Mouse (Mus musculus) hematopoietic stem cell, adult 5-6 weeks (primary cell): Measurements from ENCODE around the gene Atp2b4. TPM values are rescaled to one million over a fixed set of nuclear protein-coding genes. Genes with fewer than 3 reads are reported as not detected.

ENCODE experiments used
- total RNA-seq: library from RNA; stranded (forward); fragments of 172-1452, 232-1000 nt; gene quantifications from 2 replicates; pipeline ENCODE4 v1.2.3, GENCODE M21; 2017

Gene Atp2b4
- total RNA-seq, 1 experiment from 2014 or later, result 82.1 TPM

Other genes with a start within 250 kb of the Atp2b4 start
- 249 and 459 TPM in 2 replicates for gene Snrpe, start 190.8 kb downstream of the Atp2b4 start, total RNA-seq
- gene Zbed6, start 140.2 kb downstream of the Atp2b4 start, total RNA-seq, result 19.5 and 28.8 TPM in 2 replicates
- gene Gm38394, start 139.7 kb downstream of the Atp2b4 start, total RNA-seq, result 10.0 and 12.3 TPM in 2 replicates
- 45.8 and 50.6 TPM in 2 replicates for gene Lax1, start 110.9 kb downstream of the Atp2b4 start, total RNA-seq
- gene Optc, start 107.0 kb upstream of the Atp2b4 start, total RNA-seq, result 1.1 TPM in 1 of 2 replicates, not detected in the other
- not detected in 2 replicates for gene Prelp, start 120.4 kb upstream of the Atp2b4 start, total RNA-seq
- not detected in 2 replicates for gene Fmod, start 236.2 kb upstream of the Atp2b4 start, total RNA-seq